Mouse (Mus musculus) lung, adult 2 months (tissue): ENCODE measurements around the gene Celf6. TPM values are rescaled to one million over a fixed set of nuclear protein-coding genes. Genes with fewer than 3 reads are reported as not detected.
A peak's percentile ranks its signal among the peaks of the same experiment; 100 is the strongest.

Experiments used
- DNase-seq: peaks from one replicate; pipeline ENCODE4 v3.0.0; 2022
- H3K4me1 ChIP-seq: fragments of 200-500 bp; 2 replicates; pipeline ENCODE4 v1.6.1; 2011; ENCODE audit warnings: low read length; ENCODE audit not compliant: control insufficient read depth, insufficient read depth
- H3K4me3 ChIP-seq: fragments of 200-500 bp; replicated peaks from 2 replicates; pipeline ENCODE3; 2011; ENCODE audit warnings: low read depth, mild to moderate bottlenecking, control low read depth, low read length; ENCODE audit errors: extremely low read depth
- CTCF ChIP-seq: fragments of 200-500 bp; IDR thresholded peaks from 2 replicates; pipeline ENCODE4 v1.5.1; 2011; ENCODE audit warnings: mild to moderate bottlenecking, low read length, control low read depth; ENCODE audit not compliant: insufficient read depth
- POLR2A ChIP-seq: fragments of 200-500 bp; IDR thresholded peaks from 2 replicates; pipeline ENCODE4 v1.6.1; 2011; ENCODE audit warnings: low read depth, mild to moderate bottlenecking, control low read depth, low read length, borderline replicate concordance; ENCODE audit errors: extremely low read depth
- WGBS: fragments of 180-500 bp; shearing (Covaris S2); methylation state at CpG from one replicate; pipeline ENCODE4 v1.1.7; 2018; 5-methylcytosine and 5-hydroxymethylcytosine counted together
- polyA plus RNA-seq: library from polyadenylated mRNA; depleted of rRNA; stranded (reverse); fragments of >200 nt; gene quantifications from 2 replicates; pipeline ENCODE4 v1.2.3, GENCODE M21; 2012; rRNA removed

The Celf6 gene
- 0.07 and 0.15 TPM in 2 replicates for polyA plus RNA-seq

DNA sequence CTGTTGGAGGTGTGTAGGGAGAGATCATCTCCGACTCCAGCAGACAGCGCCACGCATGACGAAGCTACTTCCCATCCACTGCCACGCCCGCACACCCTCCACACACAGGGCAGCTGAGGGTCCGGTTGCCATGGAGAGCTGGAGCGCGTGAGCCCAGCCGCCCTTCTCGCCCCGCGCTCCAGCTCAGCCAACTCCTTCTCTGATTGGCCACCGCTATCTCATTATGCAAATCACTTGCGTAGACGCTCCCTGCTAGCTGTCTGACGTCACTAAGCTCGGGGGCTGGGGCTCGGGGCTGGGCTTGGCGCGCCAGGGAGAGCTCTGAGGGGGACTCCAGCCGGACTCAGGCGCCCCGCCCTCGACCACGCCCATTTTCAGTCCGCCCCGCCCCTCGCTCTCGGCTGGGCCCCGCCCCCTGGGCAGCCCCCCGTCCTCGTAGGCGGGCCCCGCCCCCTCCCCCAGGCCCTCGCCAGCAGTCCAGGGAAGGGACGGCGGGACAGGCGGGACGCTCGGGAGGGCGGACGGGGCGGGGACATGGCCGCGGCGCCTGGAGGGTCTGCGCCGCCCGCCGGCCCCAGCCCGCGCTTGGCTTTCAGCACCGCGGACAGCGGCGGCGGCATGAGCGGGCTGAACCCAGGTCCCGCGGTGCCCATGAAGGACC, at the start of gene Celf6:
Celf6 (plus strand) TSS at position 74 of the 661 bp plus-strand sequence.
- WGBS: 2% methylated on average over 58 of the region's 61 CpGs
- no peak for TF ChIP-seq CTCF
- no peak for TF ChIP-seq POLR2A
- peak; percentile 74 for DNase-seq
- Histone ChIP-seq H3K4me3 (peak within 1 kb of the TSS; percentile 58), H3K4me1 (peaks cover 8% of the 10 kb centered on the region)

DNA sequence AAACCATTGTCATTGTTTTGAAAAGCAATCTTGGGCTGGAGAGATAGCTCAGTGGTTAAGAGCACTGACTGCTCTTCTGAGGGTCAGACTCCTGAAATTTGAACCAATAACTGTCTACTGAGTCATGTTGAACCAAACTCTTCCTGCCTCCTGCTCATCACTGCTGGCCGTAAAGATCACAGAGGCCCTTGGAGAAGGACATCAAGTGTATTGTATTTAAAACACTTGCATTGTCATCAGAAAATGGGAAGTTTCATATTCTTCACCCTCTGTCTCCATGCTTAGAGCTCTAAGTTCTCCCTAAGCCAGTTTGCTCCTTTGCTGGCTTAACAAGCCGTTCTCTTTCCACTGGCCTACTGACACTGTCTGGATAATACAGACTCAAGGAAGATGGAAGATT, 49.4 kb upstream of the Celf6 start:
- Histone ChIP-seq H3K4me3 (no peak overlapping the region), H3K4me1 (no peaks in the 10 kb centered on the region)
- no peak for TF ChIP-seq POLR2A
- TF ChIP-seq CTCF: no peak
- WGBS: 79% methylated on average over 2 of the region's 2 CpGs
- no peak for DNase-seq

- no peaks in the 10 kb centered on the region for H3K4me1 ChIP-seq
- H3K4me3 ChIP-seq: no peak overlapping the region
- DNase-seq: no peak
- TF ChIP-seq POLR2A (no peak), CTCF (no peak)
- 58% methylated on average over 5 of the region's 5 CpGs for WGBS
These were observed 46.1 kb upstream of the Celf6 start for GRCm38 (mm10) chr9:59531645-59532044.

DNA sequence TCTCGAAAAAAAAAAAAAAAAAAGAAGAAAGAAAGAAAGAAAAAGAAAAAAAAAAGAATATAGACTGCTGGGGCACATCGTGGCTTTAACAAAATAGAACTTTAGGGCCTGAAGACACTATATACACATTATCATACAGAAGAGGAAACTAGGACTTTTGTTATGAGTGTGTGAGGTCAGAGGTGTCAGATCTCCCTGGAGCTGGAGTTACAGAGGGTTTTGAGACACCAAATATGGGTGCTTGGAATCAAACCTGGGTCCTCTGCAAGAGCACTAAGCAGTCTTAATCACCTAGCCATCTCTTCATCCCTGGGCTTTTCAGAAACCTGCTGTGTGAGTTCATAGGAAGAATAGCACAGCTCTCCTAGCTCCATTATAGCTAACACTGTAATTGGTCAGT, 44.3 kb upstream of the Celf6 start:
- 78% methylated on average over 2 of the region's 2 CpGs for WGBS
- Histone ChIP-seq H3K4me3 (no peak overlapping the region), H3K4me1 (no peaks in the 10 kb centered on the region)
- DNase-seq: no peak
- TF ChIP-seq CTCF (no peak), POLR2A (no peak)

- 44% methylated on average over 4 of the region's 4 CpGs for WGBS
- H3K4me3 ChIP-seq: no peak overlapping the region
- DNase-seq: peak; percentile 39
- H3K4me1 ChIP-seq: no peaks in the 10 kb centered on the region
- TF ChIP-seq CTCF (no peak), POLR2A (no peak)
These were observed 43.8 kb upstream of the Celf6 start for GRCm38 (mm10) chr9:59533889-59534288.

- peaks cover 9% of the 10 kb centered on the region; the same call in 1 of the 2 replicates for H3K4me1 ChIP-seq
- DNase-seq: peak; percentile 31
- H3K4me3 ChIP-seq: no peak overlapping the region
- TF ChIP-seq POLR2A: no peak
- peak; percentile 31; the same call in 1 of the 2 replicates for TF ChIP-seq CTCF
- WGBS: 27% methylated on average over 3 of the region's 3 CpGs
These were observed 40.1 kb upstream of the Celf6 start for GRCm38 (mm10) chr9:59537651-59538050.

DNA sequence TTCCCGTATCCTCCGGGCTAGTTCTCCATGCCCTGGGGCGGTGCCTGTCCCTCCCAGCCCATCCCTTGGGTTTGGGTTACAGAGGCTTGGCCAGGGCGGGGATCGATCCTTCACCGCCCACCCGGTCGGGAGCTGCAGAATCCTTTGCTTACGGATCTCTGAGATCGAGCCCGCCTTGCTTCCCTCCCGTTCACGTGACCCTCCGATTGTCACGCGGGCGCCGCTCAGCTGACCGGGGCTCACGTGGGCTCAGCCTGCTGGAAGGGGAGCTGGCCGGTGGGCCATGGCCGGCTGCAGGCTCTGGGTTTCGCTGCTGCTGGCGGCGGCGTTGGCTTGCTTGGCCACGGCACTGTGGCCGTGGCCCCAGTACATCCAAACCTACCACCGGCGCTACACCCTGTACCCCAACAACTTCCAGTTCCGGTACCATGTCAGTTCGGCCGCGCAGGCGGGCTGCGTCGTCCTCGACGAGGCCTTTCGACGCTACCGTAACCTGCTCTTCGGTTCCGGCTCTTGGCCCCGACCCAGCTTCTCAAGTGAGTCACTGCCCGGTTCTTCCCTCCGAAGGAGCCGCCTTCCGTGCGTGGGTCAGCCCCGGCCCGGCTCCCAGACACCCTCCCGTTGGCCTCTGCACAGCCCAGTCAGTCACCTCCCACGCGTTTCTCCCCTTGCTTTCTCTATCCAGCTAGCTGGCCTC, 38.1 kb upstream of the Celf6 start, which contains the start of the genes Hexa and Tmem202:
Hexa (plus strand) TSS at position 100 of the 697 bp plus-strand sequence.
Tmem202 (minus strand) TSS at position 407 of the 697 bp plus-strand sequence.
- DNase-seq: peak; percentile 78
- no peak for TF ChIP-seq CTCF
- TF ChIP-seq POLR2A: peak; percentile 73
- Histone ChIP-seq H3K4me3 (peak within 1 kb of the TSS; percentile 84), H3K4me1 (peaks cover 14% of the 10 kb centered on the region; the same call in 1 of the 2 replicates)
- under 1% methylated on average over 55 of the region's 55 CpGs for WGBS

- peaks cover 14% of the 10 kb centered on the region; the same call in 1 of the 2 replicates for H3K4me1 ChIP-seq
- no peak for DNase-seq
- TF ChIP-seq POLR2A (no peak), CTCF (no peak)
These were observed 36.1 kb upstream of the Celf6 start for GRCm38 (mm10) chr9:59541617-59542016.

DNA sequence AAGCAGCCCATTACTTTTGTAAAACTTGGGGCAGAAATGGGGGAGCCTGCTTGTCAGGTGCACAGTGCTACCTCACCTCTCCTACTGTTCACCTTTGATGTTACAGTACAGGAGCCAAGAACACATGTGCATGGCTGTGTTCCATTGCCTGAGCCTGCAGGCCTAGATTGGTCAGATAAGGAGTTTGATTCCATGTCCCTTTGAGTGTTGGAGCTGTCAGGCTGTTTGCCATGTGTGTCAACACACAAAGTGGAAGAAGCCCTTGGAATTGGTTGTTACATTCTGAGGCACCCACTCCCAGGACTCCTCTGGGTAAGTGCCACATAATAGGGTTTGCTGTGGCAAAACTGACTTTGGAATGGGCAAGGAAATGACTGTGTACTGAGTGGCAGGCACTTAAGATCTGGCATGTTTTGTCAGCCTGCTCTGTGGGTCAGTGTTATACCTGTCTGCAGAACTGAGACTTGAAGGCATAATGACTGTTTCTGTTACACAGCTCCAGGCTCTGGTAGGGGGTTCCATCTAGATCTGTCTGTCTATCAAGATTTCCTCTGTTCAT, 34.9 kb upstream of the Celf6 start:
- DNase-seq: peak; percentile 32
- no peak overlapping the region for H3K4me3 ChIP-seq
- TF ChIP-seq POLR2A (no peak), CTCF (no peak)
- H3K4me1 ChIP-seq: peaks cover 18% of the 10 kb centered on the region; the same call in 1 of the 2 replicates

More at GRCm38 (mm10) chr9:59541617-59542016, 36.1 kb upstream of the Celf6 start:
- no peak overlapping the region for H3K4me3 ChIP-seq
- WGBS: 78% methylated on average over 6 of the region's 6 CpGs
